Comparison of ENCODE assay signal across 9 mouse cellular contexts in the genomic region with DNA sequence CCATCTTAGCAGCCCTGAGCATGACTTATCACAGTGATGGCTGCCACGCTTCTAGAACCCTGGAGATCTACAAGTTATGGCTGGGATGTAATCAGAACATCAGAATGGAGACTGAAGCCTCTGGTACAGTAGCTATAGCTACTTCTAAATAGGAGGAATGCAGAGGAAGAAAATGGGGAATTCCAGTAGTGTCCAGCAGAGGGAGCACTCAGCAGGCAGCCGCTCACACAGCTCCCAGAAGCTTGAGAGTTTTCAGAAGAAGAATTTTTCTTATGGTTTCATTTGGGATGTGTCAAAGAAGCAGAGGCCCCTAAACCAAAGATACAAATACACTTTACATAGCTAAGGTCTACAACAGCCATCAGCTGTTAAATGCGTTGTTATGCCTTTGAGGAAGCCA. TPM values are rescaled to one million over a fixed set of nuclear protein-coding genes. Genes with fewer than 3 reads are reported as not detected.
DNase-seq lines count a peak whose midpoint lies in the region; ATAC-seq and TF ChIP-seq lines count a peak whose summit lies in the region.
"Had no signal": no experiment of that assay in that cellular context is flagged by ENCODE, and none has a peak within 500 bp of the region (broad histone marks: within the 10 kb centered on the region; RNA-seq: fewer than 3 reads in every experiment).

No protein-coding gene starts in this region.

- no peaks in the 10 kb centered on the region for H3K9me3 ChIP-seq in kidney, embryonic 15.5 days (replicated peaks)

- in situ Hi-C loops in Patski (cut with MboI; ENCODE audit: low pct_unique_long_range_greater_than_20kb), result no loop called here

- H3K27me3 ChIP-seq in kidney, adult 2 months (replicated peaks; ENCODE audit: control insufficient read depth, insufficient read depth, low read length), result no peaks in the 10 kb centered on the region
- no peaks in the 10 kb centered on the region for H3K27me3 ChIP-seq in kidney, embryonic 15.5 days
- no peaks in the 10 kb centered on the region for H3K27me3 ChIP-seq in Patski

- no peak overlapping the region for H3K9ac ChIP-seq in kidney, embryonic 15.5 days

- DNase-seq in kidney, adult 2 months, result peak; percentile 46
- DNase-seq in Patski (ENCODE audit: low read depth, low spot score), result no peak
- peak; percentile 54 for DNase-seq in cerebellum, adult 8-10 months
- peak; percentile 30 to 70 for DNase-seq in heart, postnatal 14 days
- peak; percentile 78 to 90 for DNase-seq in left cerebral cortex, postnatal 14 days (ENCODE audit: low spot score in 2 of 2)
- peak; percentile 86 for DNase-seq in retina, embryonic 14.5 days (ENCODE audit: low spot score)

- no peak overlapping the region for H3K27ac ChIP-seq in kidney, adult 2 months (ENCODE audit: insufficient read depth, low read depth, low read length)
- no peak overlapping the region for H3K27ac ChIP-seq in kidney, embryonic 15.5 days

- no peak for TF ChIP-seq POLR2A in kidney, adult 2 months (IDR thresholded peaks at IDR 0.05; ENCODE audit: low read depth, low read length)

- peak; percentile 65 for TF ChIP-seq CTCF in kidney, adult 2 months (conservative IDR thresholded peaks at IDR 0.05; ENCODE audit: insufficient read depth, insufficient read length, low read depth, low read length)
- peak; percentile 82 for TF ChIP-seq CTCF in Patski (IDR thresholded peaks at IDR 0.05)

- ATAC-seq in kidney, embryonic 15.5 days (replicated peaks; ENCODE audit: low FRiP score), result no peak
- peak; percentile 48 for ATAC-seq in Patski
- ATAC-seq in activated CD4-positive, CD25-positive, alpha-beta regulatory T cell, adult 4 months, result no peak

- WGBS in kidney, adult 2 months, result 29% methylated on average over 3 of the region's 3 CpGs
- 24% methylated on average over 3 of the region's 3 CpGs for WGBS in kidney, embryonic 15.5 days

- CTCF ChIA-PET in Patski (lab: Charles Lee), result interaction anchor here (0.8 to 1.6 kb wide), 8 partner anchors 9 to 179 kb away, joined by 3 to 4 read pairs (median 3); no protein-coding TSS in a partner anchor

- no peak overlapping the region for H3K4me2 ChIP-seq in kidney, embryonic 15.5 days

- no peaks in the 10 kb centered on the region for H3K4me1 ChIP-seq in kidney, adult 2 months (ENCODE audit: control insufficient read depth, insufficient read depth, low read length)
- H3K4me1 ChIP-seq in kidney, embryonic 15.5 days, result no peaks in the 10 kb centered on the region

- intact Hi-C loops in heart, postnatal 14 days (cut with DNase I), result no loop called here
- intact Hi-C loops in left cerebral cortex, postnatal 14 days (cut with DNase I), result loop anchor here (5.0 kb wide), 1 partner anchor 220 kb away; a partner anchor contains a TSS

- POLR2A ChIA-PET in Patski (lab: Charles Lee), result no interaction called here

- no peaks in the 10 kb centered on the region for H3K36me3 ChIP-seq in kidney, adult 2 months (ENCODE audit: control insufficient read depth, insufficient read depth, low read length)
- H3K36me3 ChIP-seq in kidney, embryonic 15.5 days, result no peaks in the 10 kb centered on the region

- no peak overlapping the region for H3K4me3 ChIP-seq in kidney, adult 2 months (ENCODE audit: insufficient read depth, low read depth, low read length)
- no peak overlapping the region for H3K4me3 ChIP-seq in kidney, embryonic 15.5 days (replicated peaks)

RNA-seq across cellular contexts. Expression of a gene that starts 33.6 kb away (rescaled TPM):
- not detected in 2 replicates for polyA plus RNA-seq in kidney, adult 2 months (2012; rRNA removed)
- polyA plus RNA-seq in kidney, embryonic 15.5 days (2015; fragmentation: Nextera tagmentation; extraction: Ambion mirVana), result not detected in 2 replicates
- polyA plus RNA-seq in Patski (2021), result not detected
- not detected for total RNA-seq in heart, postnatal 14 days (2021)
- total RNA-seq in left cerebral cortex, postnatal 14 days (2021), result not detected
- polyA plus RNA-seq in activated CD4-positive, CD25-positive, alpha-beta regulatory T cell, adult 4 months (2017; shearing (Covaris generic)), result not detected
- polyA plus RNA-seq: heart, embryonic 16.5 days had no signal
